Mouse (Mus musculus): ENCODE measurements at regions not wholly inside any gene's neighbourhood (a gene's known extent, or its start where the extent isn't known, plus 50 kb on each side); places are given as distances from the start of the nearest gene placed in this dataset.

DNA sequence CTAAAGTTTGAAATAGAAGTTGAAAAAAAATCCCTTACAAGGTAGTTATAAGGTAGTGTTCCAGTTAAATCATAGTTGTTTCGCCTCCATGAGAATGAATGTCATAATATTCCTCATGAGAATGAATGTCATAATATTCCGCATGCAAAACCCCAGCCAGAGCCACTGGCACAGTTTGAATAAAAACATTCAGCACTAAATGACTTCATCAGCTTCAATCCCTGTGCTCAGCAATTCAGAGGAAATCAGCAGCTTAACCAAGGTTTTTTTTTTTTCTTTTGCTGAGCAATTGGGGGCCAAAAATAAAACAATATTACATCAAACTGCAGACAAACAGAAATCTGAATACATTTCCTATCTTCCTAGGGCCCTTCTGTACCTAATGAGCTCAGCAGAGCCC is 102.7 kb upstream of the Slc24a2 start:
- H3K4me3 ChIP-seq (ENCODE audit: low read depth, low read length): no peak overlapping the region
- H3K27ac ChIP-seq (ENCODE audit: low read depth, low read length): no peak overlapping the region
- H3K4me2 ChIP-seq (ENCODE audit: low read depth): no peak overlapping the region
- no peak overlapping the region for H3K9ac ChIP-seq
- H3K27me3 ChIP-seq (ENCODE audit: insufficient read depth, low read length): no peaks in the 10 kb centered on the region
- TF ChIP-seq CTCF (IDR thresholded peaks at IDR 0.05; ENCODE audit: low read depth): no peak
- ATAC-seq (no peak), DNase-seq (no peak)
- H3K4me1 ChIP-seq (ENCODE audit: insufficient read depth): no peaks in the 10 kb centered on the region
- 54% methylated on average over 2 of the region's 2 CpGs for WGBS
- H3K9me3 ChIP-seq (ENCODE audit: low read length): no peaks in the 10 kb centered on the region
- H3K36me3 ChIP-seq (ENCODE audit: insufficient read depth): no peaks in the 10 kb centered on the region

DNA sequence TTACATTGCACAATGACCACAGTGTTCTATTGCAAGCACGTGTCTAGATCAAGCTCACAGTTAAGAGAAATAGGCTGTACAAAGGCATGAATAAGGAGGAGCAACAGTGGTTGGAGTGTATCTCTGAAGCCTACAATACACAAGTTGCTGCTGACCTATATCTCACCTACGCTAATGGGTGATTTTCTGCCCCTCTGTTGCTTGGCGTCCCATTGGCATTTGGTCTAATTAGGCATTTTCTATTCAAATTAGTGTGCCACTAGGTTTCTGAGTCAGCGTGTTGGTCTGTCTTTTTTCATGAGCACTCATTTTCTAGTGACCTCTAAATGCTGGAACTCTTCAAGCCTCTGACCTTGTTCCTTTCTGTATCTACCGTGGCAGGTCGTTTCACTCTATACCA is 98.9 kb upstream of the Slc24a2 start:
- ATAC-seq: no peak
- Histone ChIP-seq H3K27ac (ENCODE audit: low read depth, low read length) (no peak overlapping the region), H3K36me3 (ENCODE audit: insufficient read depth) (no peaks in the 10 kb centered on the region), H3K27me3 (ENCODE audit: insufficient read depth, low read length) (no peaks in the 10 kb centered on the region), H3K4me3 (ENCODE audit: low read depth, low read length) (no peak overlapping the region), H3K4me2 (ENCODE audit: low read depth) (no peak overlapping the region), H3K9ac (no peak overlapping the region), H3K4me1 (ENCODE audit: insufficient read depth) (no peaks in the 10 kb centered on the region), H3K9me3 (ENCODE audit: low read length) (no peaks in the 10 kb centered on the region)
- no peak for DNase-seq
- 45% methylated on average over 6 of the region's 6 CpGs for WGBS
- no peak for TF ChIP-seq CTCF (IDR thresholded peaks at IDR 0.05; ENCODE audit: low read depth)

DNA sequence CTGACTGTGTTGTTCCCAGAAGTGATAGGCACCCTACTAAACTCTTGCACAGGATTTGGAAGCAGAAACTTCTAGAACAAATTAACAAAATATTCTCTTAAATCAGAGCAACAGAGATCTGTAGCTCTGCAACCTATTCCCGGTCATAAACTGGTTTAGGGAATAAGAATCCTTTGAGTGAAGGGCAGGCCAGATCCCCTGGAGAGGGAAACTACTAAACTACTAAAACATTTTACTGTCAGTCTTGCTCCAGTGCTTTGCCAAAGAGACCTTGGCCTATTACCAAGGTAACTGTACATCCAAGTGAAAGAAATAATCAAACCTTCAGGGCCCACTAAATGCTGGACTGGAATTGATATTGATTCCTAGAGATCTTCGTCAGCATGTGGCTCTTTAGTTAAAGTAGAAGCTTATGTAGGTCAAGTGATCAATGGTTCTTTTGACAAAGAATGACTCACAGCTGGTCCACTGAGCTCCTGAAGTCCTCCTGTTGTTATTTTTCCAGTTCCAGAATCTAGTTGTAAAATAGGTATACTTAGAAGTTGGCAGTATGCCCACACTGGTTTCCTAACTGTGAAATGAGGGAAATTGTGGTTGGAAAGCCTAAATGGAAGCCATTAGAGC is 91.6 kb upstream of the Slc24a2 start:
- DNase-seq (no peak), ATAC-seq (no peak)
- Histone ChIP-seq H3K27ac (ENCODE audit: low read depth, low read length) (no peak overlapping the region), H3K4me2 (ENCODE audit: low read depth) (no peak overlapping the region), H3K36me3 (ENCODE audit: insufficient read depth) (no peaks in the 10 kb centered on the region), H3K9me3 (ENCODE audit: low read length) (no peaks in the 10 kb centered on the region), H3K9ac (no peak overlapping the region), H3K27me3 (ENCODE audit: insufficient read depth, low read length) (no peaks in the 10 kb centered on the region), H3K4me3 (ENCODE audit: low read depth, low read length) (no peak overlapping the region), H3K4me1 (ENCODE audit: insufficient read depth) (no peaks in the 10 kb centered on the region)
- 64% methylated on average over 2 of the region's 2 CpGs for WGBS
- no peak for TF ChIP-seq CTCF (IDR thresholded peaks at IDR 0.05; ENCODE audit: low read depth)

DNA sequence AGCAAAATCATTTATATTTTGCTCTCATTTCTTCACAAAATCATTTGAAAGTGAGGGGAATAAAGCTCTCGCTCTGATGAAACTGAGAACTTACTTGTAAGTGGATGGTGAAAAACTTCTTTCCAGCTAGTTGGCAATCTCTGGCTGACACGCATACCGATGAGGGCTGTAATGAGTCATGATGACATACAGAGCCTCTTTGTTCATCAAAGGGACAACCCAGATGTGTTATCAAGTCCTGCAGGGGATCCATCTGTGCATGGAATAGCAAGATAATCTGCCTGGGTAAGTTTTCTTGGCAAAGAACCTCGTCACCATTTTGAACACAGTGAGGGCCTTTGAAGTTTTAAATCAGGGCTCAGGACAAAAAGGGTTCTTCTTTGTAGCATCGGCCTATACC is 67.9 kb upstream of the Slc24a2 start:
- no peak overlapping the region for H3K4me3 ChIP-seq (ENCODE audit: low read depth, low read length)
- no peaks in the 10 kb centered on the region for H3K9me3 ChIP-seq (ENCODE audit: low read length)
- no peak for ATAC-seq
- H3K9ac ChIP-seq: no peak overlapping the region
- no peak overlapping the region for H3K4me2 ChIP-seq (ENCODE audit: low read depth)
- no peak overlapping the region for H3K27ac ChIP-seq (ENCODE audit: low read depth, low read length)
- no peaks in the 10 kb centered on the region for H3K36me3 ChIP-seq (ENCODE audit: insufficient read depth)
- no peak for TF ChIP-seq CTCF (IDR thresholded peaks at IDR 0.05; ENCODE audit: low read depth)
- no peaks in the 10 kb centered on the region for H3K4me1 ChIP-seq (ENCODE audit: insufficient read depth)
- no peaks in the 10 kb centered on the region for H3K27me3 ChIP-seq (ENCODE audit: insufficient read depth, low read length)
- 61% methylated on average over 5 of the region's 5 CpGs for WGBS
- no peak for DNase-seq

DNA sequence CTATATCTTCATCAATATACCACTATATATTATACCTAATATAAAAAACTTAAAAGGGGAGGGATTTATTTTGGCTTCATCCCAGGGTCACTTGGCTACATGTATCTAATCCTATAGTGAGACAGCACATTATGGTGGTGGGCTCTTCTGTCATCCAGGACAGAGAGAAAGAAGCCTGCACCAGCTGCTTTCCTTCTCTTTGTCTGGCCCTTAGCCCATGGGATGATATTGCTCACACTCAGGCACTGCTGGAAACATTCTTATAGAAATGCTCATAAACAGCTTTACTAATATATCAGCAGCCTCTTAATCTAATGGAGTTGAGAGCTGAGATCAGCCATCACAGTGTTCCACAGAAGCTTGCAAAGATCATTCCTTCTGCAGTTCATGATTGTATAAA is 64.3 kb upstream of the Slc24a2 start:
- DNase-seq (no peak), ATAC-seq (no peak)
- H3K36me3 ChIP-seq (ENCODE audit: insufficient read depth): no peaks in the 10 kb centered on the region
- TF ChIP-seq CTCF (IDR thresholded peaks at IDR 0.05; ENCODE audit: low read depth): no peak
- no peak overlapping the region for H3K9ac ChIP-seq
- H3K4me3 ChIP-seq (ENCODE audit: low read depth, low read length): no peak overlapping the region
- no peaks in the 10 kb centered on the region for H3K9me3 ChIP-seq (ENCODE audit: low read length)
- no peaks in the 10 kb centered on the region for H3K27me3 ChIP-seq (ENCODE audit: insufficient read depth, low read length)
- H3K27ac ChIP-seq (ENCODE audit: low read depth, low read length): no peak overlapping the region
- no peak overlapping the region for H3K4me2 ChIP-seq (ENCODE audit: low read depth)
- H3K4me1 ChIP-seq (ENCODE audit: insufficient read depth): no peaks in the 10 kb centered on the region

Small RNAs in the stretch of these regions (microRNA-seq; reads per million reads assigned to microRNA genes)
- 0 reads per million in 2 experiments for gene Gm23154
